ENCODE assay signal across 17 mouse cellular contexts in genomic region chr2:21030650-21031049, GRCm38 (mm10).
"Had no signal": no experiment of that assay in that cellular context is flagged by ENCODE, and none has a peak within 500 bp of the region (broad histone marks: within the 10 kb centered on the region; RNA-seq: fewer than 3 reads in every experiment).

No protein-coding gene starts in this region.

- H3K9me3 ChIP-seq: limb, embryonic 15.5 days; liver, embryonic 12.5 days; megakaryocyte, embryonic 14.5 days had no signal

- H3K27ac ChIP-seq: limb, embryonic 15.5 days; liver, embryonic 12.5 days; macrophage; neural tube, embryonic 13.5 days had no signal

- H3K9ac ChIP-seq: limb, embryonic 15.5 days; liver, embryonic 12.5 days; lung, embryonic 14.5 days; neural tube, embryonic 13.5 days had no signal

- H3K27me3 ChIP-seq: limb, embryonic 15.5 days; liver, embryonic 12.5 days; neural tube, embryonic 13.5 days had no signal

- ATAC-seq: liver, embryonic 12.5 days; midbrain, embryonic 16.5 days had no signal

- H3K4me2 ChIP-seq: limb, embryonic 15.5 days; liver, embryonic 12.5 days; lung, embryonic 14.5 days; midbrain, embryonic 11.5 days; neural tube, embryonic 13.5 days had no signal

- H3K4me3 ChIP-seq: limb, embryonic 15.5 days; liver, embryonic 12.5 days; megakaryocyte, embryonic 14.5 days; neural tube, embryonic 13.5 days had no signal

- DNase-seq: kidney, postnatal 25 days; layer of hippocampus, adult 9-11 months; layer of hippocampus, postnatal 36 days; lung, embryonic 14.5 days; lung, postnatal 10 days; retina, postnatal 1 day; right cerebral cortex, postnatal 4 days; spleen, adult 18-20 months; thymus, adult 18-20 months; thymus, postnatal 25 days had no signal

- H3K36me3 ChIP-seq: limb, embryonic 15.5 days; liver, embryonic 12.5 days; neural tube, embryonic 13.5 days had no signal
